Comparison of ENCODE assay signal across 23 mouse cellular contexts in genomic region chr13:29462271-29462670, GRCm38 (mm10).
DNase-seq lines count a peak whose midpoint lies in the region; ATAC-seq lines count a peak whose summit lies in the region.
"Had no signal": no experiment of that assay in that cellular context is flagged by ENCODE, and none has a peak within 500 bp of the region (broad histone marks: within the 10 kb centered on the region; RNA-seq: fewer than 3 reads in every experiment).

No protein-coding gene starts in this region.

- no peaks in the 10 kb centered on the region for H3K36me3 ChIP-seq in forebrain, embryonic 10.5 days (replicated peaks)
- no peaks in the 10 kb centered on the region for H3K36me3 ChIP-seq in forebrain, embryonic 16.5 days (ENCODE audit: control insufficient read depth, insufficient read depth)
- no peaks in the 10 kb centered on the region for H3K36me3 ChIP-seq in limb, embryonic 11.5 days (ENCODE audit: control insufficient read depth, insufficient read depth, low read length)
- H3K36me3 ChIP-seq in limb, embryonic 10.5 days, result no peaks in the 10 kb centered on the region
- H3K36me3 ChIP-seq: embryonic facial prominence, embryonic 12.5 days; embryonic facial prominence, embryonic 15.5 days; forebrain, embryonic 12.5 days; forebrain, embryonic 15.5 days; hindbrain, embryonic 10.5 days; hindbrain, embryonic 13.5 days; intestine, embryonic 15.5 days had no signal

- H3K27ac ChIP-seq in forebrain, embryonic 10.5 days, result no peak overlapping the region
- no peak overlapping the region for H3K27ac ChIP-seq in forebrain, embryonic 16.5 days (ENCODE audit: low read length)
- H3K27ac ChIP-seq in limb, embryonic 11.5 days (replicated peaks; ENCODE audit: low read depth, low read length), result no peak overlapping the region
- H3K27ac ChIP-seq in limb, embryonic 10.5 days, result no peak overlapping the region
- H3K27ac ChIP-seq: embryonic facial prominence, embryonic 12.5 days; embryonic facial prominence, embryonic 15.5 days; forebrain, embryonic 12.5 days; forebrain, embryonic 15.5 days; hindbrain, embryonic 10.5 days; hindbrain, embryonic 13.5 days; intestine, embryonic 15.5 days had no signal

- no peaks in the 10 kb centered on the region for H3K9me3 ChIP-seq in forebrain, embryonic 10.5 days
- H3K9me3 ChIP-seq in forebrain, embryonic 16.5 days (ENCODE audit: control insufficient read depth, low read length), result peaks cover 2% of the 10 kb centered on the region; the same call in 1 of the 2 replicates
- H3K9me3 ChIP-seq in limb, embryonic 11.5 days (ENCODE audit: control insufficient read depth, low read length), result no peaks in the 10 kb centered on the region
- H3K9me3 ChIP-seq in limb, embryonic 10.5 days (replicated peaks), result no peaks in the 10 kb centered on the region
- H3K9me3 ChIP-seq: embryonic facial prominence, embryonic 12.5 days; embryonic facial prominence, embryonic 15.5 days; forebrain, embryonic 12.5 days; forebrain, embryonic 15.5 days; hindbrain, embryonic 10.5 days; hindbrain, embryonic 13.5 days; intestine, embryonic 15.5 days had no signal

- H3K9ac ChIP-seq in forebrain, embryonic 16.5 days (replicated peaks; ENCODE audit: low read depth, low read length), result no peak overlapping the region
- no peak overlapping the region for H3K9ac ChIP-seq in limb, embryonic 11.5 days (ENCODE audit: low read length)
- H3K9ac ChIP-seq: embryonic facial prominence, embryonic 12.5 days; embryonic facial prominence, embryonic 15.5 days; forebrain, embryonic 12.5 days; forebrain, embryonic 15.5 days; hindbrain, embryonic 13.5 days; intestine, embryonic 15.5 days had no signal

- no peak for ATAC-seq in forebrain, embryonic 16.5 days
- ATAC-seq in limb, embryonic 11.5 days (ENCODE audit: insufficient number of reproducible peaks, low FRiP score, low TSS enrichment, low read depth), result no peak
- ATAC-seq: activated CD4-positive, CD25-positive, alpha-beta regulatory T cell, adult 4 months; forebrain, embryonic 15.5 days; hindbrain, embryonic 16.5 days; intestine, embryonic 15.5 days had no signal

- peak; percentile 9 for DNase-seq in forebrain, embryonic 10.5 days (ENCODE audit: extremely low spot score, low spot score)
- peak; percentile 29 for DNase-seq in gastrocnemius, postnatal 25 days
- DNase-seq in gastrocnemius, postnatal 14 days, result no peak
- DNase-seq in limb, embryonic 11.5 days (ENCODE audit: low spot score), result peak; percentile 12
- no peak for DNase-seq in limb, embryonic 10.5 days (ENCODE audit: low spot score)
- no peak for DNase-seq in adrenal gland, postnatal 10 days
- DNase-seq: adrenal gland, adult 8-10 months; adrenal gland, postnatal 36 days; cerebellum, adult 18-20 months; cerebellum, adult 9-10 months; cerebellum, postnatal 14 days; heart, postnatal 36 days had no signal

- WGBS in forebrain, embryonic 10.5 days, result 91% methylated on average over 6 of the region's 6 CpGs
- WGBS in forebrain, embryonic 16.5 days, result 95% methylated on average over 6 of the region's 6 CpGs
- WGBS in limb, embryonic 11.5 days, result 85% methylated on average over 6 of the region's 6 CpGs
- 87% methylated on average over 6 of the region's 6 CpGs for WGBS in limb, embryonic 10.5 days

- no peaks in the 10 kb centered on the region for H3K4me1 ChIP-seq in forebrain, embryonic 10.5 days
- H3K4me1 ChIP-seq in forebrain, embryonic 16.5 days (replicated peaks; ENCODE audit: control insufficient read depth, insufficient read depth, low read length), result no peaks in the 10 kb centered on the region
- H3K4me1 ChIP-seq in limb, embryonic 11.5 days (ENCODE audit: control insufficient read depth, insufficient read depth, low read length), result no peaks in the 10 kb centered on the region
- H3K4me1 ChIP-seq in limb, embryonic 10.5 days, result peaks cover 7% of the 10 kb centered on the region; the same call in 1 of the 2 replicates
- H3K4me1 ChIP-seq: embryonic facial prominence, embryonic 15.5 days; forebrain, embryonic 12.5 days; forebrain, embryonic 15.5 days; hindbrain, embryonic 10.5 days; hindbrain, embryonic 13.5 days; intestine, embryonic 15.5 days had no signal

- H3K27me3 ChIP-seq in forebrain, embryonic 10.5 days (ENCODE audit: poor library complexity, severe bottlenecking), result no peaks in the 10 kb centered on the region
- H3K27me3 ChIP-seq in forebrain, embryonic 16.5 days (replicated peaks; ENCODE audit: control insufficient read depth, insufficient read depth, low read length), result no peaks in the 10 kb centered on the region
- H3K27me3 ChIP-seq in limb, embryonic 11.5 days (ENCODE audit: control insufficient read depth, insufficient read depth, low read length), result no peaks in the 10 kb centered on the region
- no peaks in the 10 kb centered on the region for H3K27me3 ChIP-seq in limb, embryonic 10.5 days (ENCODE audit: low read depth, poor library complexity, severe bottlenecking)
- H3K27me3 ChIP-seq: embryonic facial prominence, embryonic 12.5 days; embryonic facial prominence, embryonic 15.5 days; forebrain, embryonic 12.5 days; forebrain, embryonic 15.5 days; hindbrain, embryonic 13.5 days; intestine, embryonic 15.5 days had no signal

- no peak overlapping the region for H3K4me2 ChIP-seq in forebrain, embryonic 16.5 days (ENCODE audit: low read length)
- H3K4me2 ChIP-seq in limb, embryonic 11.5 days (ENCODE audit: low read depth, severe bottlenecking), result no peak overlapping the region
- H3K4me2 ChIP-seq: embryonic facial prominence, embryonic 12.5 days; embryonic facial prominence, embryonic 15.5 days; forebrain, embryonic 12.5 days; forebrain, embryonic 15.5 days; heart, embryonic 11.5 days; hindbrain, embryonic 13.5 days; intestine, embryonic 15.5 days had no signal

- no peak overlapping the region for H3K4me3 ChIP-seq in forebrain, embryonic 10.5 days
- H3K4me3 ChIP-seq in forebrain, embryonic 16.5 days (replicated peaks; ENCODE audit: low read length), result no peak overlapping the region
- no peak overlapping the region for H3K4me3 ChIP-seq in limb, embryonic 11.5 days (ENCODE audit: low read depth, low read length)
- H3K4me3 ChIP-seq in limb, embryonic 10.5 days, result no peak overlapping the region
- H3K4me3 ChIP-seq: embryonic facial prominence, embryonic 12.5 days; embryonic facial prominence, embryonic 15.5 days; forebrain, embryonic 12.5 days; forebrain, embryonic 15.5 days; hindbrain, embryonic 10.5 days; hindbrain, embryonic 13.5 days; intestine, embryonic 15.5 days had no signal

- intact Hi-C loops in gastrocnemius, postnatal 14 days (cut with DNase I; ENCODE audit: low total_unique reads), result no loop called here

Comparison
In these comparisons a context has a peak if more than half of its experiments do, and no peak if none do; other contexts are left out.
1. DNase-seq: peak in forebrain, embryonic 10.5 days (single experiment), gastrocnemius, postnatal 25 days (single experiment) and limb, embryonic 11.5 days (single experiment); none in gastrocnemius, postnatal 14 days (single experiment), limb, embryonic 10.5 days (single experiment) and adrenal gland, postnatal 10 days (single experiment).